21 mouse cellular contexts compared by ENCODE assay signal in genomic region chr6:100030010-100030409, GRCm38 (mm10).
DNase-seq lines count a peak whose midpoint lies in the region; ATAC-seq and TF ChIP-seq lines count a peak whose summit lies in the region.
"Had no signal": no experiment of that assay in that cellular context is flagged by ENCODE, and none has a peak within 500 bp of the region (broad histone marks: within the 10 kb centered on the region; RNA-seq: fewer than 3 reads in every experiment).

No protein-coding gene starts in this region.

- H3K36me3 ChIP-seq in forebrain, embryonic 14.5 days (ENCODE audit: control insufficient read depth, insufficient read depth, low read length) = no peaks in the 10 kb centered on the region
- H3K36me3 ChIP-seq in forebrain, embryonic 15.5 days = no peaks in the 10 kb centered on the region
- no peaks in the 10 kb centered on the region for H3K36me3 ChIP-seq in midbrain, embryonic 10.5 days
- H3K36me3 ChIP-seq in midbrain, embryonic 15.5 days (replicated peaks) = no peaks in the 10 kb centered on the region
- H3K36me3 ChIP-seq in hindbrain, embryonic 14.5 days (replicated peaks; ENCODE audit: control insufficient read depth, insufficient read depth) = no peaks in the 10 kb centered on the region
- no peaks in the 10 kb centered on the region for H3K36me3 ChIP-seq in midbrain, postnatal 0 days (ENCODE audit: insufficient read depth, low read length)
- H3K36me3 ChIP-seq: embryonic facial prominence, embryonic 12.5 days; heart, embryonic 10.5 days; intestine, embryonic 15.5 days; limb, embryonic 15.5 days; liver, embryonic 15.5 days; neural tube, embryonic 15.5 days had no signal

- no peaks in the 10 kb centered on the region for H3K27me3 ChIP-seq in forebrain, embryonic 14.5 days (replicated peaks; ENCODE audit: control insufficient read depth, insufficient read depth, low read length)
- H3K27me3 ChIP-seq in forebrain, embryonic 15.5 days = no peaks in the 10 kb centered on the region
- peaks cover 96% of the 10 kb centered on the region for H3K27me3 ChIP-seq in midbrain, embryonic 10.5 days (ENCODE audit: low read depth, poor library complexity, severe bottlenecking)
- peaks cover 13% of the 10 kb centered on the region; the same call in 1 of the 2 replicates for H3K27me3 ChIP-seq in midbrain, embryonic 15.5 days (replicated peaks)
- peaks cover 13% of the 10 kb centered on the region for H3K27me3 ChIP-seq in hindbrain, embryonic 14.5 days (ENCODE audit: control insufficient read depth, insufficient read depth, low read length)
- H3K27me3 ChIP-seq in midbrain, postnatal 0 days (ENCODE audit: insufficient read depth, low read length) = peaks cover 2% of the 10 kb centered on the region; the same call in 1 of the 2 replicates
- H3K27me3 ChIP-seq: intestine, embryonic 15.5 days; liver, embryonic 15.5 days had no signal

- no peak overlapping the region for H3K9ac ChIP-seq in forebrain, embryonic 14.5 days (ENCODE audit: low read length)
- no peak overlapping the region for H3K9ac ChIP-seq in forebrain, embryonic 15.5 days (replicated peaks)
- no peak overlapping the region for H3K9ac ChIP-seq in midbrain, embryonic 15.5 days
- no peak overlapping the region for H3K9ac ChIP-seq in hindbrain, embryonic 14.5 days
- no peak overlapping the region for H3K9ac ChIP-seq in midbrain, postnatal 0 days (replicated peaks; ENCODE audit: low read length, poor library complexity, severe bottlenecking)
- H3K9ac ChIP-seq: embryonic facial prominence, embryonic 12.5 days; intestine, embryonic 15.5 days; limb, embryonic 15.5 days; liver, embryonic 15.5 days; neural tube, embryonic 15.5 days had no signal

- 46% methylated on average over 9 of the region's 9 CpGs for WGBS in forebrain, embryonic 14.5 days
- WGBS in forebrain, embryonic 15.5 days = 41% methylated on average over 9 of the region's 9 CpGs
- 55% methylated on average over 9 of the region's 9 CpGs for WGBS in midbrain, embryonic 10.5 days
- WGBS in midbrain, embryonic 15.5 days = 24% methylated on average over 9 of the region's 9 CpGs
- WGBS in hindbrain, embryonic 14.5 days = 24% methylated on average over 9 of the region's 9 CpGs
- 25% methylated on average over 9 of the region's 9 CpGs for WGBS in midbrain, postnatal 0 days

- peaks cover 7% of the 10 kb centered on the region; the same call in 1 of the 2 replicates for H3K4me1 ChIP-seq in forebrain, embryonic 14.5 days (ENCODE audit: control insufficient read depth, insufficient read depth, low read length)
- peaks cover 13% of the 10 kb centered on the region for H3K4me1 ChIP-seq in forebrain, embryonic 15.5 days
- peaks cover 43% of the 10 kb centered on the region for H3K4me1 ChIP-seq in midbrain, embryonic 10.5 days
- peaks cover 16% of the 10 kb centered on the region for H3K4me1 ChIP-seq in midbrain, embryonic 15.5 days
- no peaks in the 10 kb centered on the region for H3K4me1 ChIP-seq in hindbrain, embryonic 14.5 days (replicated peaks; ENCODE audit: control insufficient read depth, insufficient read depth, low read length)
- no peaks in the 10 kb centered on the region for H3K4me1 ChIP-seq in midbrain, postnatal 0 days (ENCODE audit: insufficient read depth, low read length)
- H3K4me1 ChIP-seq: heart, embryonic 10.5 days; intestine, embryonic 15.5 days had no signal

- peak; percentile 12; the same call in 1 of the 2 replicates for ATAC-seq in forebrain, embryonic 14.5 days
- no peak for ATAC-seq in forebrain, embryonic 15.5 days (replicated peaks)
- ATAC-seq in midbrain, embryonic 15.5 days (replicated peaks) = no peak
- peak; percentile 53; the same call in 1 of the 2 replicates for ATAC-seq in hindbrain, embryonic 14.5 days (ENCODE audit: low FRiP score)
- ATAC-seq in midbrain, postnatal 0 days (ENCODE audit: low FRiP score) = no peak
- ATAC-seq: intestine, embryonic 15.5 days had no signal

- no peak for TF ChIP-seq CTCF in midbrain, postnatal 0 days (IDR thresholded peaks at IDR 0.05)

- H3K4me2 ChIP-seq in forebrain, embryonic 14.5 days (ENCODE audit: low read length) = no peak overlapping the region
- H3K4me2 ChIP-seq in forebrain, embryonic 15.5 days (replicated peaks) = no peak overlapping the region
- H3K4me2 ChIP-seq in midbrain, embryonic 15.5 days = no peak overlapping the region
- H3K4me2 ChIP-seq in hindbrain, embryonic 14.5 days (replicated peaks) = no peak overlapping the region
- no peak overlapping the region for H3K4me2 ChIP-seq in midbrain, postnatal 0 days (ENCODE audit: low read depth, low read length, poor library complexity, severe bottlenecking)
- H3K4me2 ChIP-seq: embryonic facial prominence, embryonic 12.5 days; intestine, embryonic 15.5 days; limb, embryonic 15.5 days; liver, embryonic 15.5 days; neural tube, embryonic 15.5 days had no signal

- no peak for DNase-seq in forebrain, embryonic 14.5 days (ENCODE audit: low spot score)
- DNase-seq in midbrain, embryonic 10.5 days (ENCODE audit: low spot score) = peak; percentile 30
- DNase-seq in hindbrain, embryonic 14.5 days (ENCODE audit: low spot score) = no peak
- peak; percentile 53 for DNase-seq in midbrain, postnatal 0 days (ENCODE audit: low spot score)
- DNase-seq in urinary bladder, adult 18-20 months (ENCODE audit: low spot score in 2 of 2) = no peak
- no peak for DNase-seq in lung, postnatal 4 days
- DNase-seq: cerebellum, adult 11-12 months; gastrocnemius, postnatal 10 days; kidney, adult 8-10 months; kidney, postnatal 14 days; thymus, adult 18-20 months; thymus, postnatal 36 days had no signal

- H3K27ac ChIP-seq in forebrain, embryonic 14.5 days (ENCODE audit: low read depth, low read length) = no peak overlapping the region
- no peak overlapping the region for H3K27ac ChIP-seq in forebrain, embryonic 15.5 days (replicated peaks)
- H3K27ac ChIP-seq in midbrain, embryonic 10.5 days (replicated peaks) = no peak overlapping the region
- no peak overlapping the region for H3K27ac ChIP-seq in midbrain, embryonic 15.5 days
- no peak overlapping the region for H3K27ac ChIP-seq in hindbrain, embryonic 14.5 days
- H3K27ac ChIP-seq in midbrain, postnatal 0 days (ENCODE audit: low read depth, low read length) = no peak overlapping the region
- H3K27ac ChIP-seq: embryonic facial prominence, embryonic 12.5 days; heart, embryonic 10.5 days; intestine, embryonic 15.5 days; limb, embryonic 15.5 days; liver, embryonic 15.5 days; macrophage; neural tube, embryonic 15.5 days had no signal

- no peaks in the 10 kb centered on the region for H3K9me3 ChIP-seq in forebrain, embryonic 14.5 days (replicated peaks; ENCODE audit: control insufficient read depth, low read length)
- no peaks in the 10 kb centered on the region for H3K9me3 ChIP-seq in forebrain, embryonic 15.5 days
- no peaks in the 10 kb centered on the region for H3K9me3 ChIP-seq in midbrain, embryonic 10.5 days (replicated peaks)
- no peaks in the 10 kb centered on the region for H3K9me3 ChIP-seq in midbrain, embryonic 15.5 days
- H3K9me3 ChIP-seq in hindbrain, embryonic 14.5 days (ENCODE audit: control insufficient read depth, low read length) = no peaks in the 10 kb centered on the region
- no peaks in the 10 kb centered on the region for H3K9me3 ChIP-seq in midbrain, postnatal 0 days (ENCODE audit: low read length)
- H3K9me3 ChIP-seq: embryonic facial prominence, embryonic 12.5 days; heart, embryonic 10.5 days; intestine, embryonic 15.5 days; limb, embryonic 15.5 days; liver, embryonic 15.5 days; neural tube, embryonic 15.5 days had no signal

- no peak overlapping the region for H3K4me3 ChIP-seq in forebrain, embryonic 14.5 days (ENCODE audit: low read depth, low read length)
- H3K4me3 ChIP-seq in forebrain, embryonic 15.5 days = no peak overlapping the region
- H3K4me3 ChIP-seq in midbrain, embryonic 10.5 days = no peak overlapping the region
- H3K4me3 ChIP-seq in midbrain, embryonic 15.5 days = no peak overlapping the region
- no peak overlapping the region for H3K4me3 ChIP-seq in hindbrain, embryonic 14.5 days (replicated peaks; ENCODE audit: low read length)
- H3K4me3 ChIP-seq in midbrain, postnatal 0 days (ENCODE audit: low read depth, low read length) = no peak overlapping the region
- H3K4me3 ChIP-seq: embryonic facial prominence, embryonic 12.5 days; heart, embryonic 10.5 days; intestine, embryonic 15.5 days; limb, embryonic 15.5 days; liver, embryonic 15.5 days; neural tube, embryonic 15.5 days had no signal

Comparison
In these comparisons a context has a peak if more than half of its experiments do, and no peak if none do; other contexts are left out.
1. ATAC-seq: peak in forebrain, embryonic 14.5 days (single experiment) and hindbrain, embryonic 14.5 days (single experiment); none in forebrain, embryonic 15.5 days (single experiment), midbrain, embryonic 15.5 days (single experiment) and midbrain, postnatal 0 days (single experiment).
2. DNase-seq: peak in midbrain, embryonic 10.5 days (single experiment) and midbrain, postnatal 0 days (single experiment); none in forebrain, embryonic 14.5 days (single experiment), hindbrain, embryonic 14.5 days (single experiment), urinary bladder, adult 18-20 months (0 of 2) and lung, postnatal 4 days (0 of 2).